Mouse (Mus musculus) MEL (cell line): ENCODE measurements around the gene Creg1.

ENCODE experiments used
- CTCF ChIP-seq, 3 experiments: IDR thresholded peaks in 2 of 3; conservative IDR thresholded peaks in 1 of 3; 2 replicates each; pipeline ENCODE4 v1.5.1; 2011 to 2012; ENCODE audit warnings: low read length in 3 of 3, low read depth in 2 of 3, mild to moderate bottlenecking in 2 of 3, improper control_type of control experiment in 1 of 3, inconsistent platforms in 1 of 3, mixed read lengths in 1 of 3, moderate library complexity in 1 of 3; ENCODE audit not compliant: control insufficient read depth in 1 of 3, insufficient read depth in 1 of 3, poor library complexity in 1 of 3, severe bottlenecking in 1 of 3
- EP300 ChIP-seq, 2 experiments: IDR thresholded peaks; 2 replicates each; pipeline ENCODE4 v1.6.1; 2011; ENCODE audit warnings: improper control_type of control experiment in 2 of 2, low read length in 2 of 2, low read depth in 1 of 2, mild to moderate bottlenecking in 1 of 2
- HCFC1 ChIP-seq: IDR thresholded peaks from 2 replicates; pipeline ENCODE4 v1.6.1; 2012; ENCODE audit warnings: low read depth, mild to moderate bottlenecking, inconsistent platforms, low read length, improper control_type of control experiment, moderate library complexity
- KAT2A ChIP-seq: conservative IDR thresholded peaks from 2 replicates; pipeline ENCODE4 v1.6.1; 2012; ENCODE audit warnings: low read depth, low read length, improper control_type of control experiment, inconsistent platforms
- MYC ChIP-seq: IDR thresholded peaks from 2 replicates; pipeline ENCODE4 v1.6.1; 2011; ENCODE audit warnings: low read depth, mild to moderate bottlenecking, low read length, improper control_type of control experiment, moderate library complexity
- POLR2A ChIP-seq, 2 experiments: IDR thresholded peaks; 2 replicates each; pipeline ENCODE4 v1.6.1; 2011 to 2012; ENCODE audit warnings: low read length in 2 of 2, mild to moderate bottlenecking in 2 of 2, control low read depth in 1 of 2, improper control_type of control experiment in 1 of 2, low read depth in 1 of 2, moderate library complexity in 1 of 2; ENCODE audit not compliant: control insufficient read depth in 1 of 2, insufficient read depth in 1 of 2, poor library complexity in 1 of 2
- POLR2AphosphoS2 ChIP-seq: IDR thresholded peaks from 2 replicates; pipeline ENCODE4 v1.6.1; 2011; ENCODE audit warnings: low read length, improper control_type of control experiment
- TAL1 ChIP-seq: IDR thresholded peaks from 2 replicates; pipeline ENCODE4 v1.6.1; 2012; ENCODE audit warnings: mild to moderate bottlenecking, inconsistent platforms, low read length, moderate library complexity, mixed read lengths
- TCF12 ChIP-seq: IDR thresholded peaks from 2 replicates; pipeline ENCODE4 v1.6.1; 2014; ENCODE audit warnings: low read depth, mild to moderate bottlenecking, inconsistent platforms, low read length, improper control_type of control experiment, moderate library complexity
- ZC3H11A ChIP-seq: IDR thresholded peaks from 2 replicates; pipeline ENCODE4 v1.6.1; 2012; ENCODE audit warnings: low read depth, mild to moderate bottlenecking, inconsistent platforms, low read length, improper control_type of control experiment

- TF ChIP-seq POLR2A (IDR thresholded peaks at IDR 0.05; ENCODE audit: control insufficient read depth in 1 of 2, insufficient read depth in 1 of 2, low read depth in 1 of 2, low read length in 2 of 2, poor library complexity in 1 of 2): no peak
- TF ChIP-seq HCFC1: no peak
- TF ChIP-seq TCF12: no peak
- no peak for TF ChIP-seq CTCF (IDR thresholded peaks at IDR 0.05 in 2 of 3, conservative IDR thresholded peaks at IDR 0.05 in 1 of 3; ENCODE audit: control insufficient read depth in 1 of 3, insufficient read depth in 1 of 3, low read depth in 2 of 3, low read length in 3 of 3, poor library complexity in 1 of 3, severe bottlenecking in 1 of 3)
- TF ChIP-seq POLR2AphosphoS2: no peak
- TF ChIP-seq EP300 (IDR thresholded peaks at IDR 0.05; ENCODE audit: low read depth in 1 of 2, low read length in 2 of 2): no peak
- TF ChIP-seq TAL1: no peak
- TF ChIP-seq MYC: no peak
- TF ChIP-seq KAT2A: no peak
- TF ChIP-seq ZC3H11A: no peak
Observed at GRCm38 (mm10) chr1:165731553-165731952, 32.0 kb upstream of the Creg1 start.
